Mouse (Mus musculus) layer of hippocampus, postnatal 14 days (tissue): ENCODE measurements around the gene 1520401A03Rik. TPM values are rescaled to one million over a fixed set of nuclear protein-coding genes. Genes with fewer than 3 reads are reported as not detected.

ENCODE experiments used
- DNase-seq, 2 experiments: peaks; one replicate each; pipeline ENCODE4 v3.0.0; 2021 to 2022; ENCODE audit warnings: low spot score in 2 of 2, mixed read lengths in 1 of 2
- total RNA-seq, 2 experiments: library from RNA; stranded (reverse); gene quantifications; 2 replicates each; pipeline ENCODE4 v1.2.3; 2021

The 1520401A03Rik gene
- total RNA-seq, 2 experiments from 2014 or later = 0.14 to 0.16 TPM

GRCm38 (mm10) chr17:23744076-23744475, 21.5 kb upstream of the 1520401A03Rik start:
- no peak for DNase-seq

- DNase-seq = no peak
Measured at GRCm38 (mm10) chr17:23742941-23743340, 20.4 kb upstream of the 1520401A03Rik start.

GRCm38 (mm10) chr17:23742210-23742793, 19.7 kb upstream of the 1520401A03Rik start:
- no peak for DNase-seq

- no peak for DNase-seq
Measured at GRCm38 (mm10) chr17:23741359-23742209, 19.0 kb upstream of the 1520401A03Rik start.

- no peak for DNase-seq
Measured at GRCm38 (mm10) chr17:23740598-23741021, 18.0 kb upstream of the 1520401A03Rik start, which contains the start of gene Paqr4. Gene Paqr4 (minus strand): TSS chr17:23740867.

- DNase-seq = peak; percentile 85 to 94
Measured at GRCm38 (mm10) chr17:23740136-23740584, 17.6 kb upstream of the 1520401A03Rik start.

GRCm38 (mm10) chr17:23739202-23740135, 16.9 kb upstream of the 1520401A03Rik start:
- peak in 1 of 2 experiments; percentile 41 for DNase-seq

- DNase-seq = no peak
Measured at GRCm38 (mm10) chr17:23738836-23739201, 16.2 kb upstream of the 1520401A03Rik start.

GRCm38 (mm10) chr17:23737493-23738445, 15.2 kb upstream of the 1520401A03Rik start:
- DNase-seq = no peak

GRCm38 (mm10) chr17:23734341-23734740, 11.8 kb upstream of the 1520401A03Rik start:
- no peak for DNase-seq

GRCm38 (mm10) chr17:23730441-23730840, 7.9 kb upstream of the 1520401A03Rik start:
- DNase-seq = no peak

GRCm38 (mm10) chr17:23726758-23727142, 4.2 kb upstream of the 1520401A03Rik start:
- peak; percentile 34 to 69 for DNase-seq

- peak; percentile 91 to 94 for DNase-seq
Measured at GRCm38 (mm10) chr17:23725999-23726757, 3.6 kb upstream of the 1520401A03Rik start, which contains the start of gene Pkmyt1. Gene Pkmyt1 (plus strand): TSS chr17:23726336.

GRCm38 (mm10) chr17:23725477-23725876, 2.9 kb upstream of the 1520401A03Rik start:
- DNase-seq = no peak

GRCm38 (mm10) chr17:23721886-23722285, 697 bp downstream of the 1520401A03Rik start:
- no peak for DNase-seq

GRCm38 (mm10) chr17:23719455-23719854, 3.1 kb downstream of the 1520401A03Rik start:
- no peak for DNase-seq

- DNase-seq = no peak
Measured at GRCm38 (mm10) chr17:23717003-23717402, 5.6 kb downstream of the 1520401A03Rik start.

- peak; percentile 63 to 76 for DNase-seq
Measured at GRCm38 (mm10) chr17:23706212-23706611, 16.4 kb downstream of the 1520401A03Rik start.

GRCm38 (mm10) chr17:23705525-23706104, 17.0 kb downstream of the 1520401A03Rik start:
- no peak for DNase-seq
